Mouse (Mus musculus) gastrocnemius, postnatal 4 days (tissue): ENCODE data around the gene Vamp8. TPM values are rescaled to one million over a fixed set of nuclear protein-coding genes. Genes with fewer than 3 reads are reported as not detected.
A peak's percentile ranks its signal among the peaks of the same experiment; 100 is the strongest.

ENCODE experiments used
- DNase-seq, 2 experiments: peaks; one replicate each; pipeline ENCODE4 v3.0.0; 2021 to 2022; ENCODE audit warnings: low spot score in 2 of 2, mixed read lengths in 2 of 2
- long read RNA-seq, 2 experiments: library from polyadenylated mRNA; stranded (forward); transcript quantifications; one replicate each; pipeline ENCODE4 v2.0.0; 2021
- total RNA-seq, 2 experiments: library from RNA; stranded (reverse); gene quantifications; 2 replicates each; pipeline ENCODE4 v1.2.3; 2021

Gene Vamp8
- 10 to 100 TPM; 72.0 to 72.9 TPM for total RNA-seq
- long read RNA-seq, experiment 1, transcript Vamp8-201 (3 exons, 820 nt), result major isoform, 38 of 42 reads
- long read RNA-seq, experiment 1, partial matches to known transcripts, result 0 of 42 reads
- long read RNA-seq, experiment 1, other reads (novel, unspliced or antisense), result 1 of 42 reads
- long read RNA-seq, experiment 2, transcript Vamp8-201 (3 exons, 820 nt), result major isoform, 44 of 49 reads
- long read RNA-seq, experiment 2, partial matches to known transcripts, result 1 of 49 reads
- long read RNA-seq, experiment 2, other reads (novel, unspliced or antisense), result 1 of 49 reads

DNA sequence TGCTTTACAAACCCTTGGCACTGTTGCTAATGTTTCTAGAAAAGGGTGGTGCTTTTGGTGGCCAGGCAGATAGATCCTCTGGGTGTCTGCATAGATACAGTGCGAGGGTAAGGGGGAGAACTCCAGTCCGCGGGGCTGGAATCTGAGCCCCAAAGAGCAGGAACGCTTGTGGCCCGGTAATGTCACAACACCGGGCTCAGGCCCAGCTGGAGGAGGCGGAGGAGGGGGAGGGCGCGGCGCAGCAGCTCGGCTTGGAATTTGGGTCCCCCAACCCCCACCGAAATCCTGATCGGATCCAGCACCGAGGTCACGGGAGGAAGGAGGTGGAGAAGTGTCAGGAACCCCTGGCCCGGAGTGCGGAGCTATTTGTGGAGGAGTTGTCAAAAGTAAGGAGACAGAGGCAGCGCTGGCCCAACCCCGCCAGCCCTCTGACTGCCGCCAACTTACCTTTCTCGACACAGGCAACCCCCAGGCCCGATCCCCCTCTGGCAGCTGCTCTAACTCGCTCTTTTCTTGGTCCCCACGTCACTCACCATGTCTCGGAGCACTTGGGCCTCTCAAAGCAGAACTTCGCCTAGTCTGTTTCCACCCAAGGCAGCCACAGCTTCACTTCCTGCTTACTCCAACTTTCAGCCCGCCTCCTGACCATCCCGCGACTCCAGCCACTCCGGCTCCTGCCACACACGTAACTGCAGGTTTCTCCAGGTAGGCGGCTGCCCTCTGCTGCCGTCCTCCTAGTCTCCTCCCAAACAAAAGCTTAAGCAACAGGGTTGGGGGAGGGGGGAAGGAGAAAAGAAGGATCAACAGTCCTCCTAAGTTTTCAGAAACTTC, at the start of gene Vamp8:
Gene Vamp8, minus strand, starts transcription at position 763 of the 831 bp plus-strand sequence.
- peak; percentile 79 to 87 for DNase-seq

- peak; percentile 93 to 97 for DNase-seq
Observed at GRCm38 (mm10) chr6:72439355-72440185, 49.1 kb upstream of the Vamp8 start, which contains the start of gene Mat2a. Mat2a (minus strand) TSS chr6:72439558.

DNA sequence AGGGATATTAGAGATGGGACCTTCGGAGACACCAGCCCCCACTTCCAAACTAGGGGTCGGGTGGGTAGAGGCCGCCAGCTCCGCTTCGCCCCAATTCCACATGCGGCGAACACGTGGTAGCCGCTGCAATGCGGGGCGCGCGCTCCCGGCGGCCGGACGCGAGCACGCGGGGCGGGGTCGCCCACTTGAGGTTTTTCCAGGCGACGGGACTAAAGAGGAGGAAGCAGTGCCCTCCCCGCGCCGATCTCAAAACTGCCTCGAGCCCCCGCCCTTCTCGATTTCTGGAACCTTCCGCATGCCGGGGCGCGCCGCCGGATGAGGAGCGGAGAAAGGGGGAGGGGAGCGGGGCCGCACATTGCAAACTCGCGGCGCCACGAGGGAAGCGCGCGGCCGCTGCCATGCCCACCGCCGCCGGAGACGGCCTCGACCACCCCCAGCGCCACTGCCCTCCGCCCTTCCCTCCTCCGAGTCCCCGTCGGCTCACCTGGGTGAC, 48.4 kb upstream of the Vamp8 start:
- DNase-seq, result peak; percentile 87 to 95

DNA sequence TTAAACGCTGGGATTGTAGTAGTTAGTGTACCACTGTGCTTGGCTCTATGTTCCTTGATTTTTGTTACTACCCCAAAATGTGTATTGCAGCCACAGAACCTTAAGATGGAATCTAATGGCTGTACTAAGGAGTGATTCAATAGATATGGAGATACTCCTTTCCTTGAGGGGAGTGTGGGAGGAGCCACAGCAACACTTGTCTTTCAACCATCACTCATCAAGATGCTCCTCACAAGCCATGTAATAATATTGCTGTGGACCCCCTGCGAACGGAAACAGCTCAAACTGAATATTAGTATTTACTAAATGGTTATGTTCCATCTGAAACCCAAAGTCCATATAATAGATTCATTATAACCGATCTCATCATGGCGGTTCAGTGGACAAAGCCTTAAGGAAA, 47.7 kb upstream of the Vamp8 start:
- DNase-seq, result no peak

- DNase-seq, result no peak
Observed at GRCm38 (mm10) chr6:72432153-72432552, 41.6 kb upstream of the Vamp8 start.

DNA sequence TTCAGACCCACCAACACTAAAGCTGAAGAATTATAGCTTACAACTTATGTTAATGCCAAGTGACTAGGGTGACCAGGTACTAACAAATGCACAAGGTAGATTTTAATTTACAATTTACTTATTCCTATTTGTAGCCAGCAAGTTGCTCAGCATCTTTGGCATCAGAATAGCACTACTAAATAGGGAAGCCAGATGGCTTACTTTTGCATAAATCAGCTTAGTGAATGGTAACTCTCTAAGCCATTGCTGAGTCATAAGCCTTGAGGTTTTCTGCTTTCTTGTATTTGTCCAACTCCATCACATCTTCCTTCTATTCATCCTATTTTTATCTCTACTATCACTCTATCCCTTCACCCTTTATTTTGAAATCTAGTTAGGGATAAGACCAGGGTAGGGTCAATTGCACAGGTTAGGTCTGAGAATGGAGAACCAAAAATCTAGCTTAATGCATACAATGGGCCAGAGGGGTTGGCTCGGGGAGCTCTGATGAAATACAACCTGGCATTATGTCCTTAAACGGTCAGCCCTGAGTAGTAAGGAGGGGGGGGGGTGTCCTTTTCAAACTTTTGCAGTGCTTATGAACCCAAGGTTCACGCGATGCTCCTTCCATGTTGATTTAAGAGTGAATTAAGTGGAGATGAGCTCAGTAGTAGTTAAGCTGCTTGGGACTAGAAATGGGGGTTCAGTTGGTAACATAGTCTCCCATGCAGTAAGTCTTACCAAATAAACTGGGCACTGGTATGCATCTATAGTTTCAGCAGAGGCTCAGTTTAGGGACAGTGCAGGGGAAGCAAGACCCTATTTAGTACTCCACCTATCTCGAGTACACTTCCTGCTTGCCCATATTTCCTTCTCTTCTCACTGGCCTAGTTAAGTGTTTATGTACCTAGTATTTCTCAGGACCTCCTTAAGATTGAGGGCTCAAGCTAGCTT, 40.8 kb upstream of the Vamp8 start:
- DNase-seq, result no peak

- no peak for DNase-seq
Observed at GRCm38 (mm10) chr6:72429061-72429842, 38.7 kb upstream of the Vamp8 start.

DNA sequence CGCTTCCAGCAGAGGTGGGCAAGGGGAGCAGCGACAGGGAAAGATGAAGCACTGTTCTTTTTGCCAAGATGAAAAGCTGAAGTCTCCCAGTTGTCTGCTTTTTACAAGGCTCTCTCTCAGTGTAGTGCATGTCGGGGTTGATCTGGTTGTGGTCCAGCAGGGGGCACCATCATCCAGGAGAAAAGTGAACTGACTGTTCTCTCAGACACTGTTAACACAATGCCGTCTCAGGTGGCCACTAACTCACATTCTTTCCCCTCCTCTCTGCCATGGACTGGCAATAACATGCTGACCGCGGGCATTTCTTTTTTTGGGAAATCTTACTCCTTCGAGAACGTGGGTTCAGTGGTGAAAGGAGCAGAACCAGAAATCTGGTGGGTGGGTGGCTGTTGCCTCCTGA, 37.5 kb upstream of the Vamp8 start:
- DNase-seq, result peak; percentile 45 to 73

- no peak for DNase-seq
Observed at GRCm38 (mm10) chr6:72425646-72426045, 35.1 kb upstream of the Vamp8 start.

DNA sequence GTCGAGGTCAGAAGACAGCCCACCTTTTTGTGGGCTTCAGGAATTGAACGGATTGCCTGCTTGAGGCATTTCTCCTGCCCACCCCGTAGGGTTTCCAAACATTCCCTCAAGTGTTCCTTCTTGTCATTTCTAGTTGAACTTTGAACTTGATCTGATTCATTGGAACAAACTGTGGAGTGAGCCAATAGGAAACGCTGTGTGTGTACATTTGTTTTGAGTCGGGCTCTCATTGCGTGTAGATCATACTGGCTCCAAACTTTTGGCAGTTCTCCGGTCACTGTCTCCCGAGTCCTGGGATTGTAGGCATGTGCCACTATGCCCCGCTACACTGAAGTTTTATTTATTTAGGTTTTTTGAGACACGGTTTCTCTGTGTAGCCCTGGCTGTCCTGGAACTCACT, 30.4 kb upstream of the Vamp8 start:
- DNase-seq, result no peak

DNA sequence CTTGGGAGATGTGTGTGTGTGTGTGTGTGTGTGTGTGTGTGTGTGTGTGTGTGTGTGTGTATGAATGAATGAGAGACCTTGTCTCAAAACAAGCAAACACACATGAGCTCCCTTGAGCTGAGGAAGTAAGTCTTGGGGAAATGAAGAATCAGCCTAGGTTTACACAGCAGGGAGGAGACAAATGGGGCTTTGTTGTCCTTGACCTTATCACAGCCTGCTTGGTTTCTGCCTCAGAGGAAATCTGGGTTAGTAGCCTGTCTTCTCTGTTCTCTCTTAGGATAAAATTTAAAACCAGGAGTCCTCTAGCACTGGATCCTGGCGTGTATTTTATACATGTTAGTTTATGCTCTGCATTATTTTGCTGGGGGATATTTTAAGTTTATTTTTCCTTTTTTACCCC, 29.3 kb upstream of the Vamp8 start:
- no peak for DNase-seq

DNA sequence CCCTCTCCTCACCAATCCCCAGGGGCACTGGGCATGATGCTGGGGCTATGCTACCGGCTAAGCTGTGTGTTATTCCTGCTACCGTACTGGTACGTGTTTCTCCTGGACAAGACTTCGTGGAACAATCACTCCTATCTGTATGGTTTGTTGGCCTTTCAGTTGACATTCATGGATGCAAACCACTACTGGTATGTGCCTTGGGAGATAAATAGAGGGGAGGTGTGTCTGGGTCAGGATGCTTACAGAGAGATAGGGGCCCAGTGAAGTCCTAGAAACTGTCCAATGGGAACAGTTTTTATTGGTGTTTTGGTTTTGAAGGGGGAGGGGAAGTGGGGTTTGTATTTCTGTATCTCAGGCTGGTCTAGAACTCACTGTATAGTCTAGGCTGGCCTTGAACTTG, 27.8 kb upstream of the Vamp8 start:
- DNase-seq, result no peak

GRCm38 (mm10) chr6:72415964-72416772, 25.7 kb upstream of the Vamp8 start:
- no peak for DNase-seq

DNA sequence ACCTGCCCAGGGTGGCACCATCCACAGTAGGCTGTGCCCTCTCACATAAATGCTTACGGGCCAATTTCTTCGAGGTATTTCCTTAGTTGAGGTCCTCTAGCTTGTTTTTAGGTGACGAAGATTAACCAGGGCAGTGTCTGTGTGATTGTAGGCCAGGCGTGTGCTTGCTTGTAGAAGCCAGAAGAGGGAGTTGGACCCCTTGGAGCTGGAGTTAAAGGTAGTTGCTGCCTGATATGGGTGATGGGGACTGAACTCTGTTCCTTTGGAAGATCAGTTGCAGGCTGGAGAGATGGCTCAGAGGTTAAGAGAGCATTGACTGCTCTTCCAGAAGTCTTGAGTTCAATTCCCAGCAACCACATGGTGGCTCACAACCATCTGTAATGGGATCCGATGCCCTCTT, 24.7 kb upstream of the Vamp8 start:
- no peak for DNase-seq

- DNase-seq, result peak; percentile 90 to 94
Observed at GRCm38 (mm10) chr6:72414076-72414756, 23.7 kb upstream of the Vamp8 start, which contains the start of gene Ggcx. Ggcx (plus strand) TSS chr6:72414308.

GRCm38 (mm10) chr6:72410518-72410917, 20.0 kb upstream of the Vamp8 start:
- no peak for DNase-seq

DNA sequence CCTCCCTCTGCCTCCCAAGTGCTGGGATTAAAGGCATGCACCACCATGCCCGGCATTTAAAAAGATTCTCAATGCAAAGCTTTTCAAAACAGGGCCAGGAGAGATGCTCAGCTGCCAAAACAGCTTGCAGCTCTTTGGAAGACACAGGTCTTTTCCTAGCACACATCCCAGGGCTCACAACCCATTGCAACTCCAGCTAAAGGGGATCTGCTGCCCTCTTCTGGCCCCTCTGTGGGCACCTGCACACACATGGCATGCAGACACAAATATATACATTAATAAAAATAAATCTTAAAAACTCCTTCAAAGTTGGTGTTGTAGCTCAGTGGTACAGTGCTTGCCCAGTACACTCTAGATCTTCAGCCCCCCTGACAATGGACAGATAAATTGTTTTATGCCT, 19.5 kb upstream of the Vamp8 start:
- no peak for DNase-seq

- peak in 1 of 2 experiments; percentile 61 for DNase-seq
Observed at GRCm38 (mm10) chr6:72409567-72409966, 19.1 kb upstream of the Vamp8 start.
